Mouse (Mus musculus): ENCODE results near the gene Atp1a1. TPM values are rescaled to one million over a fixed set of nuclear protein-coding genes. Genes with fewer than 3 reads are reported as not detected.

Atp1a1 gene
- 106 and 108 TPM in 2 replicates for polyA plus RNA-seq (2014; fragmentation: Nextera tagmentation; extraction: Ambion mirVana)

- H3K4me2 ChIP-seq (ENCODE audit: low read depth, severe bottlenecking), result peak within 1 kb of the TSS; percentile 84
- peaks cover 16% of the 10 kb centered on the region for H3K4me1 ChIP-seq (ENCODE audit: control insufficient read depth, insufficient read depth, low read length)
- WGBS, result under 1% methylated on average over 62 of the region's 64 CpGs
- H3K9ac ChIP-seq (ENCODE audit: low read length), result peak within 1 kb of the TSS; percentile 95
- DNase-seq (ENCODE audit: low spot score) (peak; percentile 98), ATAC-seq (ENCODE audit: insufficient number of reproducible peaks, low FRiP score, low TSS enrichment, low read depth) (peak; percentile 95)
- peak within 1 kb of the TSS; percentile 86 for H3K4me3 ChIP-seq (ENCODE audit: low read depth, low read length)
- H3K27ac ChIP-seq (replicated peaks; ENCODE audit: low read depth, low read length), result peak within 1 kb of the TSS; percentile 90
- no peaks in the 10 kb centered on the region for H3K9me3 ChIP-seq (ENCODE audit: control insufficient read depth, low read length)
- H3K36me3 ChIP-seq (ENCODE audit: control insufficient read depth, insufficient read depth, low read length), result no peaks in the 10 kb centered on the region
- H3K27me3 ChIP-seq (ENCODE audit: control insufficient read depth, insufficient read depth, low read length), result no peaks in the 10 kb centered on the region
Measured at GRCm38 (mm10) chr3:101604550-101605223, at the start of gene Atp1a1. TSS of gene Atp1a1 (minus strand) at chr3:101604684.

GRCm38 (mm10) chr3:101653446-101653845 is 49.0 kb upstream of the Atp1a1 start:
- Histone ChIP-seq H3K9ac (ENCODE audit: low read length) (no peak overlapping the region), H3K4me3 (ENCODE audit: low read depth, low read length) (no peak overlapping the region), H3K27me3 (ENCODE audit: control insufficient read depth, insufficient read depth, low read length) (no peaks in the 10 kb centered on the region), H3K4me1 (ENCODE audit: control insufficient read depth, insufficient read depth, low read length) (no peaks in the 10 kb centered on the region), H3K9me3 (ENCODE audit: control insufficient read depth, low read length) (no peaks in the 10 kb centered on the region), H3K27ac (replicated peaks; ENCODE audit: low read depth, low read length) (no peak overlapping the region), H3K4me2 (ENCODE audit: low read depth, severe bottlenecking) (no peak overlapping the region), H3K36me3 (ENCODE audit: control insufficient read depth, insufficient read depth, low read length) (no peaks in the 10 kb centered on the region)
- DNase-seq (ENCODE audit: low spot score), result no peak
- ATAC-seq (ENCODE audit: insufficient number of reproducible peaks, low FRiP score, low TSS enrichment, low read depth), result no peak
- WGBS, result 62% methylated on average over 7 of the region's 7 CpGs

GRCm38 (mm10) chr3:101652967-101653366 is 48.5 kb upstream of the Atp1a1 start:
- Histone ChIP-seq H3K4me1 (ENCODE audit: control insufficient read depth, insufficient read depth, low read length) (no peaks in the 10 kb centered on the region), H3K27ac (replicated peaks; ENCODE audit: low read depth, low read length) (no peak overlapping the region), H3K9me3 (ENCODE audit: control insufficient read depth, low read length) (no peaks in the 10 kb centered on the region), H3K27me3 (ENCODE audit: control insufficient read depth, insufficient read depth, low read length) (no peaks in the 10 kb centered on the region), H3K4me3 (ENCODE audit: low read depth, low read length) (no peak overlapping the region), H3K9ac (ENCODE audit: low read length) (no peak overlapping the region), H3K4me2 (ENCODE audit: low read depth, severe bottlenecking) (no peak overlapping the region), H3K36me3 (ENCODE audit: control insufficient read depth, insufficient read depth, low read length) (no peaks in the 10 kb centered on the region)
- 62% methylated on average over 2 of the region's 2 CpGs for WGBS
- no peak for ATAC-seq (ENCODE audit: insufficient number of reproducible peaks, low FRiP score, low TSS enrichment, low read depth)
- DNase-seq (ENCODE audit: low spot score), result no peak

GRCm38 (mm10) chr3:101650328-101650727 is 45.8 kb upstream of the Atp1a1 start:
- H3K27ac ChIP-seq (replicated peaks; ENCODE audit: low read depth, low read length), result no peak overlapping the region
- ATAC-seq (ENCODE audit: insufficient number of reproducible peaks, low FRiP score, low TSS enrichment, low read depth) (no peak), DNase-seq (ENCODE audit: low spot score) (no peak)
- H3K4me2 ChIP-seq (ENCODE audit: low read depth, severe bottlenecking), result no peak overlapping the region
- WGBS, result 76% methylated on average over 2 of the region's 2 CpGs
- H3K9me3 ChIP-seq (ENCODE audit: control insufficient read depth, low read length), result no peaks in the 10 kb centered on the region
- H3K27me3 ChIP-seq (ENCODE audit: control insufficient read depth, insufficient read depth, low read length), result no peaks in the 10 kb centered on the region
- no peak overlapping the region for H3K4me3 ChIP-seq (ENCODE audit: low read depth, low read length)
- no peak overlapping the region for H3K9ac ChIP-seq (ENCODE audit: low read length)
- H3K36me3 ChIP-seq (ENCODE audit: control insufficient read depth, insufficient read depth, low read length), result no peaks in the 10 kb centered on the region
- no peaks in the 10 kb centered on the region for H3K4me1 ChIP-seq (ENCODE audit: control insufficient read depth, insufficient read depth, low read length)

- no peak overlapping the region for H3K27ac ChIP-seq (replicated peaks; ENCODE audit: low read depth, low read length)
- H3K9me3 ChIP-seq (ENCODE audit: control insufficient read depth, low read length), result no peaks in the 10 kb centered on the region
- no peaks in the 10 kb centered on the region for H3K4me1 ChIP-seq (ENCODE audit: control insufficient read depth, insufficient read depth, low read length)
- no peak overlapping the region for H3K4me2 ChIP-seq (ENCODE audit: low read depth, severe bottlenecking)
- no peaks in the 10 kb centered on the region for H3K36me3 ChIP-seq (ENCODE audit: control insufficient read depth, insufficient read depth, low read length)
- DNase-seq (ENCODE audit: low spot score), result no peak
- no peaks in the 10 kb centered on the region for H3K27me3 ChIP-seq (ENCODE audit: control insufficient read depth, insufficient read depth, low read length)
- ATAC-seq (ENCODE audit: insufficient number of reproducible peaks, low FRiP score, low TSS enrichment, low read depth), result no peak
- H3K9ac ChIP-seq (ENCODE audit: low read length), result no peak overlapping the region
- no peak overlapping the region for H3K4me3 ChIP-seq (ENCODE audit: low read depth, low read length)
- 79% methylated on average over 2 of the region's 2 CpGs for WGBS
Measured at GRCm38 (mm10) chr3:101649271-101649670, 44.8 kb upstream of the Atp1a1 start.

- H3K9me3 ChIP-seq (ENCODE audit: control insufficient read depth, low read length), result no peaks in the 10 kb centered on the region
- no peak for DNase-seq (ENCODE audit: low spot score)
Measured at GRCm38 (mm10) chr3:101648096-101648793, 43.8 kb upstream of the Atp1a1 start.

GRCm38 (mm10) chr3:101646806-101647205 is 42.3 kb upstream of the Atp1a1 start:
- no peaks in the 10 kb centered on the region for H3K9me3 ChIP-seq (ENCODE audit: control insufficient read depth, low read length)
- H3K27me3 ChIP-seq (ENCODE audit: control insufficient read depth, insufficient read depth, low read length), result no peaks in the 10 kb centered on the region
- DNase-seq (ENCODE audit: low spot score) (no peak), ATAC-seq (ENCODE audit: insufficient number of reproducible peaks, low FRiP score, low TSS enrichment, low read depth) (no peak)
- H3K27ac ChIP-seq (replicated peaks; ENCODE audit: low read depth, low read length), result no peak overlapping the region
- WGBS, result 77% methylated on average over 5 of the region's 5 CpGs
- no peak overlapping the region for H3K9ac ChIP-seq (ENCODE audit: low read length)
- no peak overlapping the region for H3K4me2 ChIP-seq (ENCODE audit: low read depth, severe bottlenecking)
- H3K4me1 ChIP-seq (ENCODE audit: control insufficient read depth, insufficient read depth, low read length), result no peaks in the 10 kb centered on the region
- H3K36me3 ChIP-seq (ENCODE audit: control insufficient read depth, insufficient read depth, low read length), result no peaks in the 10 kb centered on the region
- H3K4me3 ChIP-seq (ENCODE audit: low read depth, low read length), result no peak overlapping the region

More at GRCm38 (mm10) chr3:101648096-101648793, 43.8 kb upstream of the Atp1a1 start:
- no peak overlapping the region for H3K4me2 ChIP-seq (ENCODE audit: low read depth, severe bottlenecking)
- WGBS, result 71% methylated on average over 13 of the region's 13 CpGs
- no peak overlapping the region for H3K9ac ChIP-seq (ENCODE audit: low read length)
- no peaks in the 10 kb centered on the region for H3K27me3 ChIP-seq (ENCODE audit: control insufficient read depth, insufficient read depth, low read length)
- H3K36me3 ChIP-seq (ENCODE audit: control insufficient read depth, insufficient read depth, low read length), result no peaks in the 10 kb centered on the region
- no peaks in the 10 kb centered on the region for H3K4me1 ChIP-seq (ENCODE audit: control insufficient read depth, insufficient read depth, low read length)
- no peak for ATAC-seq (ENCODE audit: insufficient number of reproducible peaks, low FRiP score, low TSS enrichment, low read depth)
- H3K4me3 ChIP-seq (ENCODE audit: low read depth, low read length), result no peak overlapping the region
- H3K27ac ChIP-seq (replicated peaks; ENCODE audit: low read depth, low read length), result no peak overlapping the region

GRCm38 (mm10) chr3:101645569-101646106 is 41.2 kb upstream of the Atp1a1 start:
- no peak overlapping the region for H3K4me2 ChIP-seq (ENCODE audit: low read depth, severe bottlenecking)
- H3K9me3 ChIP-seq (ENCODE audit: control insufficient read depth, low read length), result no peaks in the 10 kb centered on the region
- no peak for ATAC-seq (ENCODE audit: insufficient number of reproducible peaks, low FRiP score, low TSS enrichment, low read depth)
- no peak for DNase-seq (ENCODE audit: low spot score)
- no peak overlapping the region for H3K27ac ChIP-seq (replicated peaks; ENCODE audit: low read depth, low read length)
- H3K4me3 ChIP-seq (ENCODE audit: low read depth, low read length), result no peak overlapping the region
- no peaks in the 10 kb centered on the region for H3K4me1 ChIP-seq (ENCODE audit: control insufficient read depth, insufficient read depth, low read length)
- 88% methylated on average over 1 of the region's 1 CpGs for WGBS
- H3K27me3 ChIP-seq (ENCODE audit: control insufficient read depth, insufficient read depth, low read length), result no peaks in the 10 kb centered on the region
- H3K9ac ChIP-seq (ENCODE audit: low read length), result no peak overlapping the region
- no peaks in the 10 kb centered on the region for H3K36me3 ChIP-seq (ENCODE audit: control insufficient read depth, insufficient read depth, low read length)
